In genomic region chr3:38008321-38008720, GRCm38 (mm10) we compare ENCODE assay signal across 17 mouse cellular contexts.
"Had no signal": no experiment of that assay in that cellular context is flagged by ENCODE, and none has a peak within 500 bp of the region (broad histone marks: within the 10 kb centered on the region; RNA-seq: fewer than 3 reads in every experiment).

No protein-coding gene starts in this region.

- H3K9ac ChIP-seq: limb, embryonic 12.5 days; liver, embryonic 14.5 days; midbrain, embryonic 15.5 days; neural tube, embryonic 13.5 days; stomach, embryonic 15.5 days had no signal

- H3K4me3 ChIP-seq: limb, embryonic 12.5 days; midbrain, embryonic 15.5 days; neural tube, embryonic 13.5 days; stomach, embryonic 15.5 days had no signal

- H3K4me2 ChIP-seq: limb, embryonic 12.5 days; midbrain, embryonic 11.5 days; midbrain, embryonic 15.5 days; neural tube, embryonic 13.5 days; stomach, embryonic 15.5 days had no signal

- DNase-seq: kidney, adult 9 months; kidney, postnatal 36 days; layer of hippocampus, adult 9-11 months; layer of hippocampus, postnatal 36 days; lung, adult 2 months; lung, postnatal 36 days; right cerebral cortex, postnatal 14 days; thymus, adult 2 months; thymus, postnatal 25 days had no signal

- H3K36me3 ChIP-seq: limb, embryonic 12.5 days; midbrain, embryonic 15.5 days; neural tube, embryonic 13.5 days; stomach, embryonic 15.5 days had no signal

- H3K9me3 ChIP-seq: limb, embryonic 12.5 days; midbrain, embryonic 15.5 days; neural tube, embryonic 13.5 days; stomach, embryonic 15.5 days had no signal

- H3K27ac ChIP-seq: kidney, postnatal 0 days; limb, embryonic 12.5 days; liver, embryonic 14.5 days; midbrain, embryonic 15.5 days; neural tube, embryonic 13.5 days; stomach, embryonic 15.5 days had no signal

- H3K27me3 ChIP-seq: limb, embryonic 12.5 days; midbrain, embryonic 15.5 days; neural tube, embryonic 13.5 days; stomach, embryonic 15.5 days had no signal

- ATAC-seq: lung, postnatal 0 days; midbrain, embryonic 15.5 days had no signal

- H3K4me1 ChIP-seq: midbrain, embryonic 15.5 days; stomach, embryonic 15.5 days had no signal
